Mouse (Mus musculus): ENCODE data around the gene Cdk6.

GRCm38 (mm10) chr5:3509503-3509902 lies 168.2 kb downstream of the Cdk6 start:
- peak; percentile 58 for TF ChIP-seq JUND (conservative IDR thresholded peaks at IDR 0.05; ENCODE audit: low read depth, low read length)
- peak; percentile 57; the same call in 1 of the 2 replicates for TF ChIP-seq MAFK (IDR thresholded peaks at IDR 0.05; ENCODE audit: insufficient replicate concordance, low read length)
- TF ChIP-seq ZC3H11A (IDR thresholded peaks at IDR 0.05; ENCODE audit: low read depth, low read length), result no peak
- TF ChIP-seq EP300 (IDR thresholded peaks at IDR 0.05; ENCODE audit: low read length), result peak; percentile 75
- TF ChIP-seq CTCF (conservative IDR thresholded peaks at IDR 0.05 in 1 of 2, IDR thresholded peaks at IDR 0.05 in 1 of 2; ENCODE audit: low read depth in 2 of 2, low read length in 2 of 2), result no peak
- TF ChIP-seq NRF1 (IDR thresholded peaks at IDR 0.05; ENCODE audit: low read depth, low read length), result no peak

All from CH12.LX (cell line).